Mouse (Mus musculus): ENCODE data around the gene Elp5. TPM values are rescaled to one million over a fixed set of nuclear protein-coding genes. Genes with fewer than 3 reads are reported as not detected.

Elp5 gene
- total RNA-seq, 2 experiments from 2014 or later = 112 to 116 TPM

GRCm38 (mm10) chr11:69994401-69995090 is 12.2 kb upstream of the Elp5 start:
- intact Hi-C loops (cut with DNase I) = no loop called here
- no peak for DNase-seq

- no peak for DNase-seq
- intact Hi-C loops (cut with DNase I) = no loop called here
These were observed 10.6 kb upstream of the Elp5 start for GRCm38 (mm10) chr11:69992932-69993331.

GRCm38 (mm10) chr11:69992396-69992795 is 10.1 kb upstream of the Elp5 start:
- no peak for DNase-seq
- intact Hi-C loops (cut with DNase I) = no loop called here

GRCm38 (mm10) chr11:69991711-69992110 is 9.4 kb upstream of the Elp5 start:
- no peak for DNase-seq
- intact Hi-C loops (cut with DNase I) = no loop called here

- peak; percentile 97 for DNase-seq
- intact Hi-C loops (cut with DNase I) = no loop called here
These were observed 8.8 kb upstream of the Elp5 start, which contains the start of gene Gabarap for GRCm38 (mm10) chr11:69990850-69991691. Gene Gabarap (plus strand): TSS chr11:69991143.

GRCm38 (mm10) chr11:69989949-69990348 is 7.6 kb upstream of the Elp5 start:
- intact Hi-C loops (cut with DNase I) = loop anchor here (10.0 kb wide), 1 partner anchor 55 kb away; the partner anchor contains the start of gene Ybx2
- DNase-seq = no peak

GRCm38 (mm10) chr11:69984431-69984830 is 2.1 kb upstream of the Elp5 start:
- intact Hi-C loops (cut with DNase I) = loop anchor here (10.0 kb wide), 1 partner anchor 50 kb away; the partner anchor contains the start of gene Ybx2

GRCm38 (mm10) chr11:69983377-69983776 is 1.1 kb upstream of the Elp5 start:
- no peak for DNase-seq
- intact Hi-C loops (cut with DNase I) = loop anchor here (10.0 kb wide), 1 partner anchor 49 kb away; the partner anchor contains the start of gene Ybx2

More at GRCm38 (mm10) chr11:69984431-69984830, 2.1 kb upstream of the Elp5 start:
- DNase-seq = no peak

- DNase-seq = no peak
- intact Hi-C loops (cut with DNase I) = loop anchor here (10.0 kb wide), 1 partner anchor 48 kb away; the partner anchor contains the start of gene Ybx2
These were observed 560 bp upstream of the Elp5 start for GRCm38 (mm10) chr11:69982877-69983276.

- intact Hi-C loops (cut with DNase I) = loop anchor here (10.0 kb wide), 1 partner anchor 46 kb away; the partner anchor contains the start of gene Ybx2
- DNase-seq = no peak
These were observed 1.1 kb downstream of the Elp5 start, which contains the start of gene Ctdnep1 for GRCm38 (mm10) chr11:69981141-69981762. Gene Ctdnep1 (plus strand): TSS chr11:69981156.

- DNase-seq = peak; percentile 97
- intact Hi-C loops (cut with DNase I) = loop anchor here (10.0 kb wide), 1 partner anchor 46 kb away; the partner anchor contains the start of gene Ybx2
These were observed 1.8 kb downstream of the Elp5 start for GRCm38 (mm10) chr11:69980196-69981140.

- intact Hi-C loops (cut with DNase I) = loop anchor here (10.0 kb wide), 1 partner anchor 45 kb away; the partner anchor contains the start of gene Ybx2
- DNase-seq = no peak
These were observed 2.5 kb downstream of the Elp5 start for GRCm38 (mm10) chr11:69979827-69980195.

GRCm38 (mm10) chr11:69976271-69976670 is 6.0 kb downstream of the Elp5 start:
- intact Hi-C loops (cut with DNase I) = no loop called here
- DNase-seq = no peak

- intact Hi-C loops (cut with DNase I) = no loop called here
- no peak for DNase-seq
These were observed 7.4 kb downstream of the Elp5 start for GRCm38 (mm10) chr11:69974907-69975306.

- no peak for DNase-seq
- intact Hi-C loops (cut with DNase I) = no loop called here
These were observed 11.5 kb downstream of the Elp5 start for GRCm38 (mm10) chr11:69970775-69971174.

- intact Hi-C loops (cut with DNase I) = no loop called here
- no peak for DNase-seq
These were observed 12.1 kb downstream of the Elp5 start for GRCm38 (mm10) chr11:69970222-69970621.

- DNase-seq = no peak
- intact Hi-C loops (cut with DNase I) = no loop called here
These were observed 13.5 kb downstream of the Elp5 start for GRCm38 (mm10) chr11:69968793-69969192.

- DNase-seq = no peak
- intact Hi-C loops (cut with DNase I) = no loop called here
These were observed 15.3 kb downstream of the Elp5 start for GRCm38 (mm10) chr11:69966860-69967517.
